Mouse (Mus musculus): ENCODE data around the gene Rhag.
A peak's percentile ranks its signal among the peaks of the same experiment; 100 is the strongest.

Rhag gene

GRCm38 (mm10) chr17:40810934-40811333 lies at the start of gene Rhag:
Rhag (plus strand) TSS chr17:40811126.
- no peak for DNase-seq

- no peak for DNase-seq
Observed at GRCm38 (mm10) chr17:40763662-40764061, 47.3 kb upstream of the Rhag start.

- DNase-seq, result no peak
Observed at GRCm38 (mm10) chr17:40767120-40767519, 43.8 kb upstream of the Rhag start.

GRCm38 (mm10) chr17:40789877-40790276 lies 21.0 kb upstream of the Rhag start:
- DNase-seq, result no peak

GRCm38 (mm10) chr17:40793921-40794854 lies 16.7 kb upstream of the Rhag start:
- DNase-seq, result peak; percentile 3

GRCm38 (mm10) chr17:40802707-40803340 lies 8.1 kb upstream of the Rhag start:
- no peak for DNase-seq

- no peak for DNase-seq
Observed at GRCm38 (mm10) chr17:40806550-40806949, 4.4 kb upstream of the Rhag start.

GRCm38 (mm10) chr17:40806953-40807572 lies 3.9 kb upstream of the Rhag start, which contains the start of gene Crisp2:
Crisp2 (minus strand) TSS chr17:40807003.
- no peak for DNase-seq

- DNase-seq, result no peak
Observed at GRCm38 (mm10) chr17:40808071-40808470, 2.9 kb upstream of the Rhag start.

- DNase-seq, result no peak
Observed at GRCm38 (mm10) chr17:40811560-40811959, 634 bp downstream of the Rhag start.

- no peak for DNase-seq
Observed at GRCm38 (mm10) chr17:40812259-40812658, 1.3 kb downstream of the Rhag start.

GRCm38 (mm10) chr17:40817340-40817943 lies 6.5 kb downstream of the Rhag start:
- DNase-seq, result no peak

- DNase-seq, result no peak
Observed at GRCm38 (mm10) chr17:40821477-40821876, 10.6 kb downstream of the Rhag start.

- no peak for DNase-seq
Observed at GRCm38 (mm10) chr17:40823817-40824216, 12.9 kb downstream of the Rhag start.

- peak; percentile 30 for DNase-seq
Observed at GRCm38 (mm10) chr17:40824549-40824948, 13.6 kb downstream of the Rhag start.

GRCm38 (mm10) chr17:40831870-40832269 lies 20.9 kb downstream of the Rhag start:
- DNase-seq, result no peak

- no peak for DNase-seq
Observed at GRCm38 (mm10) chr17:40837308-40837707, 26.4 kb downstream of the Rhag start.

- DNase-seq, result no peak
Observed at GRCm38 (mm10) chr17:40855065-40855464, 44.1 kb downstream of the Rhag start.

- no peak for DNase-seq
Observed at GRCm38 (mm10) chr17:40868952-40869747, 58.2 kb downstream of the Rhag start.

GRCm38 (mm10) chr17:40872626-40873025 lies 61.7 kb downstream of the Rhag start:
- DNase-seq, result no peak

GRCm38 (mm10) chr17:40873582-40874011 lies 62.7 kb downstream of the Rhag start:
- no peak for DNase-seq

- no peak for DNase-seq
Observed at GRCm38 (mm10) chr17:40874701-40875100, 63.8 kb downstream of the Rhag start.
